Mouse (Mus musculus): ENCODE data around the gene Mgat4c.

Mgat4c gene

GRCm38 (mm10) chr10:101681437-101681912, at the start of gene Mgat4c:
Mgat4c (plus strand) TSS chr10:101681487.
- DNase-seq (ENCODE audit: low read depth, low spot score) = no peak

GRCm38 (mm10) chr10:101635266-101635665, 46.0 kb upstream of the Mgat4c start:
- DNase-seq (ENCODE audit: low read depth, low spot score) = no peak

- DNase-seq (ENCODE audit: low read depth, low spot score) = no peak
These were observed 40.2 kb upstream of the Mgat4c start for GRCm38 (mm10) chr10:101641048-101641447.

DNA sequence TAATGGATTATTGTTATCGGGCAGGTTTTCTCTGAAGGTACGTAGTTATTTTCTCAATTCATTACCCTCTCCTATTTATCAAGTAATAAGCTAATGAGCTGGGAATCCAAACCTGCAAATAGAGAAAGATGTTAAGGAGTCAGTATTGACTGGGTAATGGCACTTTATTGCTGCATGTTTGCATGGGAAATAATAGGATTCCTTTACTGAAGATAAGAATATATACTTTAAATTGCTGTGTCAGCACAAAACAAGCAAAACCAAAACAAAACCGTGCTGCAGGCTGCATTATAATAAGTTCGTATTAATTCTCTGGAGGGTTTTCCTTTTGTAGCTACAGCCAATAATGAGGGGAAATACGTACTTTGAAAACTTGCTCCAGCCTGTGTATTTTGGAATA, 627 bp downstream of the Mgat4c start:
- DNase-seq (ENCODE audit: low read depth, low spot score) = no peak

GRCm38 (mm10) chr10:101761828-101762227, 80.5 kb downstream of the Mgat4c start:
- no peak for DNase-seq (ENCODE audit: low read depth, low spot score)

GRCm38 (mm10) chr10:101770688-101771087, 89.4 kb downstream of the Mgat4c start:
- no peak for DNase-seq (ENCODE audit: low read depth, low spot score)

GRCm38 (mm10) chr10:101771157-101771556, 89.9 kb downstream of the Mgat4c start:
- no peak for DNase-seq (ENCODE audit: low read depth, low spot score)

DNA sequence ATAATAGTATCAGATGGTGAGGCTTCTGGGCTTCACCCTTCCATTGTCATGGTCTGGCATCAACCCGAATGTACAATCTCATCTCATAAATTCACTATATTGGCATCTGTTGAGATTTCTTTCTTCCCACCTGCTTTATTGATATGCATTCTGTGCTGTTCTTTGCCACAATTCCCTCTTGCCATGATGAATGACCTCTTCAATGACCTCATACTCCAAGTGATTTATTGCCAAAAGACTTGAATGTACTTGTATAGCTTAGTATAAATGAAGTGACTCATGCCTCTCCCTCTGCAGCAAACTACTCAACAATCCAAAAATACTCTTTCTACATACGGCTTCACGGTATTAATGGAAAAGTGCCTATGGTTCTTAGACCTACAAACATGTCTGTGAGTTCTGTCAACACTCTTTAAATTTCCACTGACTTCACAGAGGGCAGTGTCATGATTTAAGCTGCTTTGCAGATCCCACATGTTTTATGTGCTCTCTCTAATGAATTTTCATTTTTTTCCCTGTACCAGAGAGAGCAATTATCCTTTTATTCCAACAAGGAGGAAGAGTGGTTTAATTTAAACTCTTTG, 102.0 kb downstream of the Mgat4c start:
- DNase-seq (ENCODE audit: low read depth, low spot score) = no peak

DNA sequence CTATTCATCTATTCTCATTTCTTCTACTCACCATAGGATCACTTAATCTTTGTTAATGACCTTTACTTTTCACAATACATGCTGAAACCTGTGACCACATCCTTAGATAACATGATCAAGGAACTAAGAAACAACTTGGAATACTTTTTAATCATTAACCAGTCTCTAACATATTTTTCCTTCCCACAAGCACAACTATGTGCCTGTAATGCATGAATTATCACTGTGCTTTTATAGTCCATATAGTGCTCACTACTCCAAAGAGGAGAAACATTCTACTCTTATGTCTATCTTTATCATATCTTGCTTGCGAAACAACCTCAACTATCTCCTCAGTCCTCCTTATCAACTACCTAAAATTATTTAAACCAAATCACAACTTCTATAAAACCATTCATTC, 114.2 kb downstream of the Mgat4c start:
- no peak for DNase-seq (ENCODE audit: low read depth, low spot score)

DNA sequence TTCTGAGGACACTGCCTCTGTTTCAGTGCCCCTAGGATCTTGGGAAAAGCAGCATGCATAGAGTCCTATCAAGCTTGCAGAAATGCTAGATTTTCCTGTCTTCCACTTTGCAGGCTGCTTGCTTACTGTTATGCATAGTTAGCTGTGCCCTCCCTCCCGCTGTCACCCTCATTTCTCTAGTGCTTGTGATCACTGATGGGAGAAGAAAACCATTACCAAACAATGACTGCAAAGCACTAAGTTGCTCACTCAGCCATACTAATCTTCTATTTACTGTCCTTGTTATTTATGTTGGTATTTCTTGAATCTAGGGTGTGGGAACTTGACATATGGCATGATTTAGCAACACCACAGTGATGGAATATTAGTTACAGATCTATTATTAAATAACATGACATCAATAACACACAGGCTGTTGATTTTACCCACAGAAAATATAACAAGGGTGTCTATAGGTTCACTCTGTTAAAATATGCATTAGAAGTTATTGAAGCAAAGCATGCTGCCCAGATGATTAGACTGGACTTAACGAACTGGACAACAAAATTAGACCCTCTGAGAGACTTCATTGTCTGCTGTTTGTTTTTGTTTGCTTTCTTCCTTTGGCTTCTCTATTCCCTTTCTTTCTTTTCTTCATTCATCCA, 117.7 kb downstream of the Mgat4c start:
- DNase-seq (ENCODE audit: low read depth, low spot score) = no peak

DNA sequence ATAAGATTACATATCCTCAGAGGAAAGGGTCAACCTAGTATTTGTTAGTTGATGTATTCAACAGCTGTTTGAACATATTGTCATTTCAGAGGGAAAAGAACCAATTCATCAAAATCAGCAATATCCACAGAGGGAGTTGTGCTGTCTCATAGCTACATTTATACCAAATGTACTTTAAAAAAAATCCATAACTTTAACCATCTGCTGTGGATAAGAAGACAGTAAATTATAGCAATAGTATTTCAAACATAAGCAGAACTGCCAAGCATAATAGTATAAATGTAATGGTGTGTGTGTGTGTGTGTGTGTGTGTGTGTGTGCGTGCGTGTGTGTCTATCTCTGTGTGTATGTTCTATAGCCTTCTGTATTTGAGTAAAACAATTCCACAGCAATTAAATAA, 127.5 kb downstream of the Mgat4c start:
- no peak for DNase-seq (ENCODE audit: low read depth, low spot score)

GRCm38 (mm10) chr10:101816902-101817301, 135.6 kb downstream of the Mgat4c start:
- DNase-seq (ENCODE audit: low read depth, low spot score) = no peak

DNA sequence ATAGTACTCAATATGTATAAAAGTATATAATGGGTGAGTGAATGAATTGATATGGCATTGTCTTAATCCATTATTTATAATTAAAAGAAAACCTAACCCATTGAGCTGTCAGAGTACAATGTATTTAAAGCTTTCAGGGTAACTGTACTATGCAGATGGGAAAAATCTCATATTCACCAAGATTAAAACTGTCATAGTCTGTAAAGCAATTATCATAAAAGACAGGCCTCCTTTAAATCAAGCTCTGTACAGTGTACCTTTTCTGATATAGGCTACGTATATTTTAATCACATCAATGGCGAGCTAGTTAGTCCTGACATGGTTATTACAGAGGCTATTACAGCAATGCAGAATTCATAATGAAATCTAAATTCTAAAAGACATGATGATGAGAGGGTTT, 146.7 kb downstream of the Mgat4c start:
- no peak for DNase-seq (ENCODE audit: low read depth, low spot score)

- DNase-seq (ENCODE audit: low read depth, low spot score) = no peak
These were observed 174.8 kb downstream of the Mgat4c start for GRCm38 (mm10) chr10:101856115-101856514.

GRCm38 (mm10) chr10:101889866-101890265, 208.6 kb downstream of the Mgat4c start:
- DNase-seq (ENCODE audit: low read depth, low spot score) = no peak

- no peak for DNase-seq (ENCODE audit: low read depth, low spot score)
These were observed 236.1 kb downstream of the Mgat4c start for GRCm38 (mm10) chr10:101917328-101917814.

DNA sequence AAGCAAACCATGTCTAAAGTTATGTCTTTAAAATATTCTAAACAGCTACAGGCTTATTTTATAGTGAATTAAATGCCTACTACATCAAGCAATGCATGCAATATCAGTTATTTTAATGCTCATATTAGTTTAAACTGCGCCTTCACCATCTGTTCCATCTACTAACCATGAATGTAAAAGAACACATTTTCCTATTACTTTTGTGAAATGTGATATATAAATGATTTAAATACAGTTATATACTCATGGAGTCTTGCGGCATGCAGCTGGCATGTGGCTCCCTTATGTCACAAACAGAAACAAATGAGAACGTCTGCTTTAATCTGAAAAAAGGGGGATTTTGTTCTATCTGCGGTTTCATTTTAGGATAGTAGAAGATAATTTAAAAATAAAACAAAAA, 316.3 kb downstream of the Mgat4c start:
- DNase-seq (ENCODE audit: low read depth, low spot score) = no peak

DNA sequence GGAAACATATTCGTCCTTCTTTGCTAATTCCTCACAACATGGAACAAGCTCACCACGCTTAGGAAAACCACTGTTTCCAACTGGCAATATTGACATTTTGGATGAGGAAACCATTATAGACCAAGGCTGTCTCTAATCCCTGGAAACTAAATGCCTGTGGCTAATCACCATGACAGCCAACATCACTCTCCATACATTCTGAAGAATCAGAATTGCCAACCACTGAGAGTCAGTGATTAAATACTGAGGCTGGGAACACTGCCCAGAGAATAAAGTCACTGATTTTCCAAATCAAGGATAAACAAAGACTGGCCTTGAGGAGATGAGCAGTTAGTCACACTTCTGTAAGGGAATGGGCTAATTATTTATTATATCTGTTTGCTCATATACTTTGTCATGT, 361.2 kb downstream of the Mgat4c start:
- DNase-seq (ENCODE audit: low read depth, low spot score) = no peak

- no peak for DNase-seq (ENCODE audit: low read depth, low spot score)
These were observed 374.9 kb downstream of the Mgat4c start for GRCm38 (mm10) chr10:102056218-102056617.

DNA sequence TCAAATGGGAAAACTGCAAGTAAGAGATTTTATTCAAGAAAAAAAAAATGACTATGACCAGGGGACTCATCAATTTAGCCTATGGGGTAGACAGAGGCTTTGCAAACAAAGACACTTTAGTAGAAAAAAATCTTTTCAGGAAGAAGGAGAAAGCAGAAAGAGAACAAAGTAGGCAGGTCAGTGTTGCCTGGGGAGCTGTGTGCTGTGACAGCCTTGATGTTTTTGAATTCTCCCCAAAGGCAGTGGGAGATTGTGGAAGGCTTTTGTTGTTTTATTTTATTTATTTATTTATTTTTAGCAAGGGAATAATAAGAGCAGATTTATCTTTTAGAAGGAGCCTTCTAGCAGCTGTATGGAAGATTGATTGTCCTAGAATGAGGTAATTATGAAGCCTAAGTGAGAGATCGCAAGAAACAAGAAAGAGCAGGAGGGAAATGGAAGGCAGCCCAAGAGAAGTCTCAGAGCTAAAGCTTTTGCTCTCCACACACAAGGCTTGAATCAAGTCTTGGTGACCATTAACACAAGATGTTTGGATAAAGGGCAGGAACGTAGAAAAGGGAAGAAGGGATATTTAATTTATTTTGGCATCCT, 375.8 kb downstream of the Mgat4c start:
- DNase-seq (ENCODE audit: low read depth, low spot score) = no peak

DNA sequence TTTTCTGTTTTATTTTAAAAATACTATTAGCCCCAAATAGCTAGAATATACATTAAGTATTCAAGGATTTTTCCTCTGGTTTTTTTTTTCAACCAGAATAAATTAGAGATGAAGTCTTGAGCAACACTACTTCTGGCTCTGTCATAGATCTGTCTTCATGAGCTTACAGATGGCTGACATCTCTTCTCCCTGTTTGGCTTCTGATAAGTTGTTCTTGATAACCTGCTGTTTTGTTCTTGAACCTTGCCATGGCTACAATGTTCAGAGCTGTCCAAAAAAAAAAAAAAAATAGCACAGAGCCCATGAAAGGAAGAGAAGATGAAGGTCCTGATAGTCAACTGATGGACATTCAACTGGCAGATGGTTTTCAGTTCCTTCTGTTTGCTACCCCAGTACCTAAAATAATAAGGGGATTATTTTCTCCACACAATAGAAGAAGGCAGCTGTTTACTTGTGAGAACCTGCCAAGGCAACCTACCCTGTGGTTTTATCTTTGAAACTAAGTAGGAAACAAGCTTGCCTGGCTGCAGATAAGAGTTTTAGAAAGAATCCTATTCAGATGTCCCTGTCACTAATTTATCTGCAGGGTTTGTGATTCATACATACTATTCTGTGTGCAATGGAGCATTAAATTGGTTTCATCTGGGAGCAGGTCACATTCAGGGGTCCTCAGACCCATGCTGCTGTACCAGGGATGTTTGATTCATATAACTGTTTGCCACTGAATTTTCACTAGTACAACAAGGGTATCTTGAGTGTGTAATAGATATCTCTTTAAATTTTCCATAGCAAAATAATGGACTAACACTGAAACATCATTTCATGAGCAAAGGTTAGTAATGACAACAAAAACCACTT, 393.5 kb downstream of the Mgat4c start:
- no peak for DNase-seq (ENCODE audit: low read depth, low spot score)

- no peak for DNase-seq (ENCODE audit: low read depth, low spot score)
These were observed 441.9 kb downstream of the Mgat4c start for GRCm38 (mm10) chr10:102123153-102123552.

Measured in retina, postnatal 7 days (tissue).